Mouse (Mus musculus) ovary, postnatal 10 days (tissue): ENCODE results near the gene Arfip1.

ENCODE experiments used
- DNase-seq: peaks from one replicate; pipeline ENCODE4 v3.0.0; 2022; ENCODE audit warnings: low spot score

Gene Arfip1

GRCm38 (mm10) chr3:84488716-84489115 lies 93.7 kb downstream of the Arfip1 start:
- no peak for DNase-seq

DNA sequence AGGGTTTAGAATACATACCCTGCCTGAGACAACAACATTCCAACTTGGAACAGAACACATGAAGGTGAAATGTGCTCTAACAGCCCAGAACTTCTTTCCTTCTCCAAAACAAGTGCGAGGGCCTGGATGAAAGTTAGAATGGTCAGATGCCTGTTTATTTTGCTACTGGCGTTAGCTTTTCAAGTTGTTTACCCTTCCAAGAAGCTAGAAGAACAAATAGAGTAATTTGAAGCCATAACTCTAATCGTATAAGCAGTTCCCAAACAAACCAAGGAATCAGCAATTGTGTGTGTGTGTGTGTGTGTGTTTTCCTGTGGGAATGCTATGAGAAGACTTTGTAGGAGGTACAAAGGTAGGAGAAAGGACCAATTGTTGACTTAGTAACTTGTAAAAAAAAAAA lies 97.5 kb downstream of the Arfip1 start:
- DNase-seq: no peak

- DNase-seq: no peak
Measured at GRCm38 (mm10) chr3:84484333-84484732, 98.1 kb downstream of the Arfip1 start.

DNA sequence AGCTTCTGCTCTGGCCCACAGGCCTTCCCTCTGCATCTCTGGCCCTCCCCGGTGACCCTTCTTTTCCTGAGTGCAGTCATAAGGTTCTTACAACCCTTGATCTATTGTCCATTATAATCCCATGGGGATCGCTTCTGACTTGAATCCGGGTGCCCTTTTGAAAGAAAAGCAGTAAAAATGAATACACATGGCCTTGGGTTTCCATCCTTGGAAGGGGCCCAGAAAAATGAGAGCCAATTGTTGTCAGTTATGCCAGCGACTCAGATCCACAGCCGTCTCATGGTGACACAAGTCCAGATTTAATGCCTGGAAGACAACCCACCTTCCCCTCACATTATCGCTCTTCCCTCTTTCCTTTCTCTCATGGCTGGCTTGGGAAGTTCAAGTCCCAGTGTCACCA lies 100.3 kb downstream of the Arfip1 start:
- no peak for DNase-seq

GRCm38 (mm10) chr3:84481104-84481503 lies 101.3 kb downstream of the Arfip1 start:
- no peak for DNase-seq

GRCm38 (mm10) chr3:84480006-84480897 lies 102.2 kb downstream of the Arfip1 start, which contains the start of gene Fhdc1:
Fhdc1 (minus strand) TSS chr3:84480429.
- peak; percentile 36 for DNase-seq

GRCm38 (mm10) chr3:84479293-84480005 lies 103.0 kb downstream of the Arfip1 start:
- DNase-seq: peak; percentile 24

DNA sequence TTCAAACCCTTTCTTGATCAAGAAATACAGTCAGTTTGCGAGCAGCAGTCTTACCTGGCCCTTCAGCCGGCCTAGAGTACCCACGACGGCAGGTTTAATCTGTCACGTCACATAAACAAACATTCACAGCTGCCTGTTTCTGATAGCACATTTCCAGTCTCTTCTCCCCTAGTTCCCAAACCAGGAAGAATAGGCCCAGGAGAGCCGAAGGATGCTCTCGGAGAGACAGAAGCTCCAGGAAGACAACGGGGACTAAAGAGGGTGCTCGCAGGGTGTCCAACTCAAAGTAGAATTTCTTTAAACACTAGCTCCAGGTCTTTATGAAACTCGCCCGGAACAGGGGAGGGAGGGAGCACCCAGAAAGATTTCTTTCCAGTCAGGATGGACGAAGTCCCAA lies 103.5 kb downstream of the Arfip1 start:
- DNase-seq: no peak

GRCm38 (mm10) chr3:84478195-84478594 lies 104.2 kb downstream of the Arfip1 start:
- DNase-seq: no peak

GRCm38 (mm10) chr3:84477498-84477897 lies 104.9 kb downstream of the Arfip1 start:
- DNase-seq: no peak

DNA sequence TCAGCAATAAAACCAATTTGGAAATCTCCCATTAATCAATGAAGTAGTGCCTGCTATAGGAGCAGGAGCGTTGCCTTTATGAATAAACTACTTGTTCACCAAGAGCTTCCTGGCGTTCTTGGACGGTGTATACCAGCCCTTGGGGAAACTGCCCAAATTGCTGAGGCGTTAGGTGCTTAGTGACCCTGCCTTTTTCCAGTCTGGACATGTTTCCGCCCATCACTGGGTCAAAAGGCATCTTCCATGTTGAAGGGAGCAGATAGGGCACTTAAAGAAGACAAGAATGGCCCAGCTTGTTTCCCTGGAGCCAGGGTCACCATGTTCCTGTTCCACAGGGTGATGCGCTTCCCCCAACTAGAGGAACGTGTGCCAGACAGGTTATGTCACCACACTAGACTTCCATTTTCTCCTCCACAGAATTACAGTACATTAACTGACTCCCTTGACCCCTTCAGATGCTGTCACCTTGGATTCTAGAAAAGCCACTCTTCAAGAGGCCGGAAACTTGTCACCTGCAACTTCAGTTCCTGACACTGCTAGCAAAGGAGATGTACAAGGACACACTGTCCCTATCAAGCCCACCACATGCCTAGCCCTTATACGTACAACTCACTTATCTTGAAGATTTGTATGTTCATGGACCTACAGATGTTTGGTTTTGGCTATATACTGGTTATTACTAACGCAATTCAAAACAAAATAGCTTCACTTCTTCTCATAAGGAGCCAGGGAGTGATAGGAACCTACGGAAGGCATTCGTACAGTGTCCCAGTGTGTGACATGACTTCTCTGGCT lies 107.2 kb downstream of the Arfip1 start:
- DNase-seq: no peak

GRCm38 (mm10) chr3:84474398-84474797 lies 108.0 kb downstream of the Arfip1 start:
- no peak for DNase-seq

DNA sequence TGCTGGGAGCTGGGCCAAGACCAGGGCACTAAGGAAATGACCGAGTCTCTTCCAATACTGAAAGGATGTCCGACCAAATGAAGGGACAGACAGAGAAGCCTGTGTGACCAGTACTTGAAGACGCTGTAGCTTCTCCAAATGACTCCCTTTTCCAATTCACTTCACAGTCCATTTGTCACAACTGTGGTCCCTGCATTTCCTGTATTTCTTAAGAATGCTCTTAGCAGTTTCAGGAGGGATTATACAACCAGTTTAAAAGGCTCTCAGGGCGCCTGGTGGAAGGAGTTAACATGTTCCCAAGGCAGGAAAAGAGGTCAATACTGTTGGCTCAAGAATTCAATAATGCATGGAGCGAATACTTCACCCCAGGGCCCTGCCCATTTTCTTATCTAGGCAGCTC lies 109.5 kb downstream of the Arfip1 start:
- DNase-seq: no peak

DNA sequence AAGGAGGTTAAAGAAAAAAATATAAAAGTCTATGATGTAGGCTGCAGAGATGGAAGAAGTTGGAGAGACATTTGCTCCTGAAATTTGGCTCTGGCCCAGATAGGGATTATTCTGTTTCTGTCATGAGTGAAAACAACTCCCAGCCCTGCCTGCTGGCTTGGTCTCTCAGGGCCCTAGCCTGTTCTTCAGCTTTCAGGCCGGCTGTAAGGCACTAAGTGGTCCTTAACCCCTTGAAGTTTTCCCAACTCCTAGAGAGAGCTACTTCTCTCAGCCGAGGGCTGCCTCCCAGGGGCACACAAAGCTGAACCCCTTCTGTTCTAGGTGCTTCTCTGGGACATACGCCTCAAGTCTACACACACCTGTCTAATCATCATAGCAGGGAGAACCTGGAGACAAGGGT lies 109.9 kb downstream of the Arfip1 start:
- DNase-seq: no peak

DNA sequence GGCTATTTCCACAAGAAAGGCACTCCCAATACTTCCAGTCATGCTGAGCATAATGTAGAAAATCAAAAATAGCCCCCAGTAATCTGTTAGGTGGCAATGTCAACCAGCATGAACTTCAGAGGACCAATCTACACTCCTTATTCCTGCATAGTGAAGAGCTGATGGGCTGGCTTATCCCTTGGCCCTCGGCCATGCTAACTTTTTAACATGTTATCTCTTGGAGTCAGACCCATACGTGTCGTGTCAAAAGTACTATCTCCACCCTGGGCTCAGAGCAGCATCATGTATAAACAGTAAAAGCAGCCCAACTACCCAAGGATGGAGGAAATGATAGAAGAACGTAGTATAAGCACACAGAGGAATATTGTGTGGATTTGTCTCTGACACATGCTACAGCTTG lies 111.3 kb downstream of the Arfip1 start:
- DNase-seq: no peak

DNA sequence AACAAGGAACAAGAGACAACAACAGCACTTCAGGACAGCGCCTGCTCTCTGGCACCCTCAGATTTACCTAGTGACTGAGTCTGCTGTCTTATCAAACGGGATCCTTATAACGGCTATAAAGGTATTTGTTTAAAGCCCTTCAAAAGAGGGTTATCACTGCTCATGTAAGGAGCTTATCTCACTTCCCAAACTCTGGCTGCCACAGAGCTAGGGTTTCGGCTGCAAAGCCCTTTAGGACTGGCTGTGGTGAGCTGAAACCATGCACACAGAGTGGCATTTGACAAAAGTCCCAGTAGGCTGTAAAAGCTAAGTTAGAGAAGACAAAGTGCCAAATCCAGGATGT lies 114.3 kb downstream of the Arfip1 start:
- no peak for DNase-seq

DNA sequence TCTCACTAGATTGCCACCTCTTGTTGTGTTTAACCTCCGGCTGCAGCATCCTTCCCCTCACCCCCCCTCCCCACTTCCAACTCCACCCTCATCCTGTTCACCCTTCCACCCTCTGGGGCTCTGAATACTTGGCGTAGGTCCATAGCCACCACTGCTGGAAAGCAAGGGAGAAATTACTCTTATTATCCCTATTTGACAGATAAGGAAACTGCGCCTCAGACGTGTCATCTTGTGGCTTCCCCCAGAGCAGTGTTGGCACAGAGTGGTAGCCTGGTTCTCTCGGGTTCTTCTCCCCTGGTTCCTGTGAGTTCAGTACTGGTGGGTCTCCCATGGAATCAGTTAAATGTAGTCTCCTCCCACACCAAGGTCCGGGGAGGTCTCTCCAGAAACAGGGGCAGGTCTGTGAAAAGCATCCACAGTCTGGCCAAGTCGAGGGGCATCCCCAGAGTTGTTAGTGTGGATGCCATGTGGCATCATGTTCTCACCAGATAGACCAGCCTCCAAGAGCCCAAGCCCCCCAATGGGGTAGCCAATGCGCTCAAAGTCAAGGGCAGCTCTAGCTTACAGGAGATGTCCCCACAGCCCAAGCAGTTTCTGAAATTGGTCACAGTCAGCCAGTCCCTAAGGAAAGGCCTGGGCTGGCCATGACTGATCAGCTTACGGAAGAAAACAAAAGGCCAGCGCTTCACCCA lies 114.9 kb downstream of the Arfip1 start:
- DNase-seq: no peak

DNA sequence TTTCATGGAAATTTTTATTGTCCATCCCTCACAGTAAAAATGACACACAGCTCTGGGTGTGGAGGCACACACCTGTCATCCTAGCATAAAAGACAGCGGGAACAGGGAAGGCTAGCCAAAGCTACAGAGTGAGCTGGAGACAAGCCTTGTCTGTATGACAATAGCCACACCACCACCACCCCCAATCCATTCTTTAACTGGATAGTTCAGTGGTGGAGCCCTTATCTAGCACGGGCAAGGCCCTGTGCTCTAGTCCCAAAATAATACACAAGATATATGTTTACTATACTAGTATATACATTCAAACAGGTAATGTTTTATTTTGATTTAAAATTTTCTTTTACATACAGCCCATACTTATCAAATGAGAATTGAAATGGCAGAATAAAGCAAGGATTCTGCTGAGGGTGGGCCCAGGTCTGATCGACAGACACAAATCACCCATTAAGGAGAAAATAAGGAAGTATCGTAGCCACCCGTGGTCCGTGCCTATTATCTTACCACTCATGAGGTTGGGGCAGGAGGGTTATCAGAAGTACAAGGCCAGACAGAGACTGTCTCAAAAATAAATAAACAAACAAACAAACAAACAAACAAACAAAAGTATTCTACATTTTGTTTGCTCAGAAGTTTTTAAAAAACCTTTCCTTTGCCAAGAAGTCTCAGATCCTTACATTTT lies 116.5 kb downstream of the Arfip1 start:
- no peak for DNase-seq

- no peak for DNase-seq
Measured at GRCm38 (mm10) chr3:84461687-84462086, 120.7 kb downstream of the Arfip1 start.

DNA sequence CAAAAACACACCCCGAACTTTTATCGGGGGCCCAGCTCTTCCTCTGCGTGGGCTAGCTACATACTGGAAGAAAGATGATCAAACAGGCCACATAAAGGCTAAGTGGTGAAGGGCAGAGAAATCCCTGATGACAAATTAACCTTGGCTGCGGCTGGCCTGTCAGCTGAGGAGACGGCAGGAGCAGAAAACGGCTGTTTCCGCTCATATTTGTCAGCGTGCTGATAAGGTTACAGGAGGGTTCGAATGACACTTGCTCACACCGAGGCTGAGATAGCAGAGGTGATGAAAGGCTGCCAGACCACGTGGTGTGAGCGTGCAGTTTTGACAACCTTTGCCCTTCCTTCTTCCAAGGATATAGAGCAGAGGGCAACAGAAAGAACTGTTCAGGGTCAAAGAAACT lies 121.5 kb downstream of the Arfip1 start:
- DNase-seq: no peak

GRCm38 (mm10) chr3:84460499-84460898 lies 121.9 kb downstream of the Arfip1 start:
- no peak for DNase-seq
